Mouse (Mus musculus): ENCODE measurements around the gene Slco3a1.

GRCm38 (mm10) chr7:74462451-74462850 lies 92.1 kb downstream of the Slco3a1 start:
- TF ChIP-seq CTCF (IDR thresholded peaks at IDR 0.05; ENCODE audit: low read depth, low read length), result no peak
- TF ChIP-seq GATA1 (IDR thresholded peaks at IDR 0.05; ENCODE audit: borderline replicate concordance, low read length), result no peak
- TF ChIP-seq TAL1 (conservative IDR thresholded peaks at IDR 0.05; ENCODE audit: low read depth, low read length), result no peak
- no peak for TF ChIP-seq POLR2AphosphoS5 (IDR thresholded peaks at IDR 0.05; ENCODE audit: insufficient replicate concordance, low read depth, low read length)
- no peak for TF ChIP-seq GATA2 (IDR thresholded peaks at IDR 0.05; ENCODE audit: borderline replicate concordance, low read depth, low read length)
